Mouse (Mus musculus): ENCODE measurements at regions not wholly inside any gene's neighbourhood (a gene's known extent, or its start where the extent isn't known, plus 50 kb on each side); places are given as distances from the start of the nearest gene placed in this dataset.

- H3K27ac ChIP-seq (ENCODE audit: low read length), result peak overlapping the region; percentile 92
- 0 out of 2 replicates have a peak, but pooled peaks cover 3% of the 10 kb centered on the region for H3K27me3 ChIP-seq (replicated peaks; ENCODE audit: control insufficient read depth, insufficient read depth, low read length)
- H3K36me3 ChIP-seq (ENCODE audit: control insufficient read depth, insufficient read depth), result no peaks in the 10 kb centered on the region
- ATAC-seq, result no peak
- H3K4me1 ChIP-seq (replicated peaks; ENCODE audit: control insufficient read depth, insufficient read depth, low read length), result peaks cover 32% of the 10 kb centered on the region
- no peaks in the 10 kb centered on the region for H3K9me3 ChIP-seq (ENCODE audit: control insufficient read depth, low read length)
- H3K4me2 ChIP-seq (ENCODE audit: low read length), result peak overlapping the region; percentile 48
- WGBS, result 12% methylated on average over 9 of the region's 9 CpGs
- H3K9ac ChIP-seq (replicated peaks; ENCODE audit: low read depth, low read length), result peak overlapping the region; percentile 66
- H3K4me3 ChIP-seq (replicated peaks; ENCODE audit: low read length), result peak overlapping the region; percentile 53
Measured at GRCm38 (mm10) chr8:109249691-109250090, 244.1 kb upstream of the Pmfbp1 start.

- H3K4me1 ChIP-seq (replicated peaks; ENCODE audit: control insufficient read depth, insufficient read depth, low read length), result peaks cover 30% of the 10 kb centered on the region
- H3K4me3 ChIP-seq (replicated peaks; ENCODE audit: low read length), result peak overlapping the region; percentile 53
- peak overlapping the region; percentile 92 for H3K27ac ChIP-seq (ENCODE audit: low read length)
- H3K4me2 ChIP-seq (ENCODE audit: low read length), result peak overlapping the region; percentile 48
- no peaks in the 10 kb centered on the region for H3K9me3 ChIP-seq (ENCODE audit: control insufficient read depth, low read length)
- H3K36me3 ChIP-seq (ENCODE audit: control insufficient read depth, insufficient read depth), result no peaks in the 10 kb centered on the region
- 13% methylated on average over 8 of the region's 8 CpGs for WGBS
- H3K9ac ChIP-seq (replicated peaks; ENCODE audit: low read depth, low read length), result peak overlapping the region; percentile 56
- 0 out of 2 replicates have a peak, but pooled peaks cover 3% of the 10 kb centered on the region for H3K27me3 ChIP-seq (replicated peaks; ENCODE audit: control insufficient read depth, insufficient read depth, low read length)
- ATAC-seq, result no peak
Measured at GRCm38 (mm10) chr8:109250551-109250950, 243.3 kb upstream of the Pmfbp1 start.

- H3K27ac ChIP-seq (ENCODE audit: low read length), result peak overlapping the region; percentile 92
- H3K4me3 ChIP-seq (replicated peaks; ENCODE audit: low read length), result peak overlapping the region; percentile 53
- H3K9ac ChIP-seq (replicated peaks; ENCODE audit: low read depth, low read length), result peak overlapping the region; percentile 56
- ATAC-seq, result peak; percentile 92
- H3K27me3 ChIP-seq (replicated peaks; ENCODE audit: control insufficient read depth, insufficient read depth, low read length), result 0 out of 2 replicates have a peak, but pooled peaks cover 3% of the 10 kb centered on the region
- H3K9me3 ChIP-seq (ENCODE audit: control insufficient read depth, low read length), result no peaks in the 10 kb centered on the region
- H3K36me3 ChIP-seq (ENCODE audit: control insufficient read depth, insufficient read depth), result no peaks in the 10 kb centered on the region
- H3K4me1 ChIP-seq (replicated peaks; ENCODE audit: control insufficient read depth, insufficient read depth, low read length), result peaks cover 29% of the 10 kb centered on the region
- WGBS, result 13% methylated on average over 24 of the region's 24 CpGs
- peak overlapping the region; percentile 48 for H3K4me2 ChIP-seq (ENCODE audit: low read length)
Measured at GRCm38 (mm10) chr8:109251360-109251798, 242.4 kb upstream of the Pmfbp1 start.

DNA sequence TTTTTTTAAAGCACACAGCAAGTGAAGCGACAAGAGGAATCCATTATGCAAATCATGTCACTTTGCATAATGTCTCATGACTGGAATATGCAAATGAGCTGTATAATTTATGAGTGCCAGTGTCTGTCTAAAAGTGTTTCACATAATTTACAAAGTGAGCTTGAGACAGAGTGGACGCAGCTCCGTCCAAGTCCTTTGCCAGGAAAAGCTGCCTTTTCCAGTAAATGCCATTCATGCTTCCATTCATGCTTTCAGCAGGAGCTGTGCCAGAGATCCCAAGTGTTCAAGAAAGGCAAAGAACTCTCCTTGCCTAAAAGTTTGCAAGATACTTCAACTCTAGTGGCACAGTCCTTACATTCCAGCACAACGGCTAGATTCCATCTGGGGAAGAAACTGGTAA lies 241.4 kb upstream of the Pmfbp1 start:
- Histone ChIP-seq H3K9me3 (ENCODE audit: control insufficient read depth, low read length) (no peaks in the 10 kb centered on the region), H3K4me2 (ENCODE audit: low read length) (peak overlapping the region; percentile 48), H3K27ac (ENCODE audit: low read length) (no peak overlapping the region), H3K9ac (replicated peaks; ENCODE audit: low read depth, low read length) (no peak overlapping the region), H3K27me3 (replicated peaks; ENCODE audit: control insufficient read depth, insufficient read depth, low read length) (no peaks in the 10 kb centered on the region), H3K36me3 (ENCODE audit: control insufficient read depth, insufficient read depth) (no peaks in the 10 kb centered on the region), H3K4me1 (replicated peaks; ENCODE audit: control insufficient read depth, insufficient read depth, low read length) (peaks cover 24% of the 10 kb centered on the region), H3K4me3 (replicated peaks; ENCODE audit: low read length) (no peak overlapping the region)
- peak; percentile 46 for ATAC-seq
- WGBS, result 12% methylated on average over 4 of the region's 4 CpGs

DNA sequence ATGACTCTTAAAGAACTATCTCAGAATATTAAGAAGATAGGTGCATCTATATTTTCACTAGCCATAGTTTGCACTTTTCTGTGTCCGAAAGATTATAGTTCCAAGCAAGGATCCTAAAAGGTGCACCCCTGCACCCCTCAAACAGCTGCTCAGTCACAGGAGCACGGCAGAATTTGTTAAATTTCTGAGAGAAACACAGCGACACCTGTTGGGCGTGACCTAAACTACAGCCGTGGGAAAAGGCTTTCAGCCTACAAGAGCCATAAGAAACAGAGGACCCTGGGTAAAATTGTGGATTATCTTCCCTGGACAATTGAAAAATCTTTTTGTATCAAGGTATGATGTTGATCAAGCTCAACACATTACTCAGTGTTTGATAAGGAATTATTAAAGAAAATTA lies 214.7 kb upstream of the Pmfbp1 start:
- Histone ChIP-seq H3K4me2 (ENCODE audit: low read length) (no peak overlapping the region), H3K36me3 (ENCODE audit: control insufficient read depth, insufficient read depth) (no peaks in the 10 kb centered on the region), H3K27ac (ENCODE audit: low read length) (no peak overlapping the region), H3K9ac (replicated peaks; ENCODE audit: low read depth, low read length) (no peak overlapping the region), H3K4me1 (replicated peaks; ENCODE audit: control insufficient read depth, insufficient read depth, low read length) (no peaks in the 10 kb centered on the region), H3K9me3 (ENCODE audit: control insufficient read depth, low read length) (no peaks in the 10 kb centered on the region), H3K4me3 (replicated peaks; ENCODE audit: low read length) (no peak overlapping the region), H3K27me3 (replicated peaks; ENCODE audit: control insufficient read depth, insufficient read depth, low read length) (no peaks in the 10 kb centered on the region; the same call in 1 of the 2 replicates)
- ATAC-seq, result no peak
- WGBS, result 14% methylated on average over 5 of the region's 5 CpGs

DNA sequence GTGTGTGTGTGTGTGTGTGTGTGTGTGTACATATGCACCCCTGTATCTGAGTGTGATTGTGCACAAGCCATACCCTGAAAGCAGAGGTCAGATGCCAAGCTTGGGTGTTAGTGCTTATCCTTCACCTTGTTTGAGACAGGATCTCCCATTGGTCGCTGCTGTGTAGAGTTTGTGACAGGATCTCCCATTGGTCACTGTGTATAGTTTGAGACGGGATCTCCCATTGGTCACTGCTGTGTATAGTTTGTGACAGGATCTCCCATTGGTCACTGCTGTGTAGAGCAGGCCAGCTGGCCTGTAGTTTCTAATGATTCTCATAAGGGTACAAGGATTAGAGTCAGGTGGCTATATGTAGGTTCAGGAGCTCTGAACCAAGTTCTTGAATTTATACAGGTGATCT lies 213.3 kb upstream of the Pmfbp1 start:
- no peaks in the 10 kb centered on the region for H3K9me3 ChIP-seq (ENCODE audit: control insufficient read depth, low read length)
- no peak overlapping the region for H3K9ac ChIP-seq (replicated peaks; ENCODE audit: low read depth, low read length)
- H3K36me3 ChIP-seq (ENCODE audit: control insufficient read depth, insufficient read depth), result no peaks in the 10 kb centered on the region
- no peaks in the 10 kb centered on the region for H3K4me1 ChIP-seq (replicated peaks; ENCODE audit: control insufficient read depth, insufficient read depth, low read length)
- no peak overlapping the region for H3K4me3 ChIP-seq (replicated peaks; ENCODE audit: low read length)
- no peak overlapping the region for H3K27ac ChIP-seq (ENCODE audit: low read length)
- no peaks in the 10 kb centered on the region; the same call in 1 of the 2 replicates for H3K27me3 ChIP-seq (replicated peaks; ENCODE audit: control insufficient read depth, insufficient read depth, low read length)
- no peak overlapping the region for H3K4me2 ChIP-seq (ENCODE audit: low read length)
- ATAC-seq, result no peak
- 90% methylated on average over 2 of the region's 2 CpGs for WGBS

GRCm38 (mm10) chr8:109281598-109281997 lies 212.2 kb upstream of the Pmfbp1 start:
- no peak overlapping the region for H3K27ac ChIP-seq (ENCODE audit: low read length)
- no peak for ATAC-seq
- WGBS, result 76% methylated on average over 10 of the region's 10 CpGs

DNA sequence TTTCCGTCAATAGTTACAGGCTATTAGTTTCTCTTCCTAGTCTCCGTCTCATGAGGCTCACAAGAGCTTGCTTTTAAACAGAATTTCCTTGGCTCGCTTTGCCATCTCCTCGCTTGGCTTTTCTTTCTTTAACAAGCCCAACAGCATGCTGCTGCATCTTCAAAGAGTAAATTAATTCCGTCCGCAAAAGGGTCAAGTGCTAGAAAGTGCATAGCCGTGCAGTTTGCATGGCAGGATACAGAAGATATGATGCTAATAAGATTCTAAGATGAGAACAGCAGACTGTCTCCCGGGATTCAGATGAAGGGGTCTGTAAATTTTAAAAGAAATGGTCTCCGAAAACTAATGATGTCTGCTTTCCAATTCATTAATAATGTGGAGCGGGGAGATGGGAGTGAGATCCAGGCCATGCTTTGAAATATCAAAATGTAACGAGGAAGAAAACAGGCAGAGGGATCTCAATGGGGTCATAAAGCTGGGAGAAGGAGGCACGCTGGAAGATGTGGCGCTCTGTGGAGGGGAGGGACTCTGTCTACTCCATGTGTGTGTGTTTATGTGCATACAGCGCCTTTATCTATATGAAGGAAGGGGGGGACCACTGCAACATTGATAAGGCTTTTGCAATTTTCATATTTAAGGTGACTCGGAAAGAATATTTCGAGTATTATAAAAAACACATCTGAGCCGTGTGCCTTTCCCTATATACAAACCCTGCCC lies 183.0 kb upstream of the Pmfbp1 start:
- 20% methylated on average over 17 of the region's 17 CpGs for WGBS
- no peak overlapping the region for H3K9ac ChIP-seq (replicated peaks; ENCODE audit: low read depth, low read length)

More at GRCm38 (mm10) chr8:109281598-109281997, 212.2 kb upstream of the Pmfbp1 start:
- Histone ChIP-seq H3K4me1 (replicated peaks; ENCODE audit: control insufficient read depth, insufficient read depth, low read length) (no peaks in the 10 kb centered on the region), H3K9me3 (ENCODE audit: control insufficient read depth, low read length) (no peaks in the 10 kb centered on the region), H3K4me3 (replicated peaks; ENCODE audit: low read length) (no peak overlapping the region), H3K9ac (replicated peaks; ENCODE audit: low read depth, low read length) (no peak overlapping the region), H3K4me2 (ENCODE audit: low read length) (no peak overlapping the region), H3K27me3 (replicated peaks; ENCODE audit: control insufficient read depth, insufficient read depth, low read length) (no peaks in the 10 kb centered on the region), H3K36me3 (ENCODE audit: control insufficient read depth, insufficient read depth) (no peaks in the 10 kb centered on the region)

DNA sequence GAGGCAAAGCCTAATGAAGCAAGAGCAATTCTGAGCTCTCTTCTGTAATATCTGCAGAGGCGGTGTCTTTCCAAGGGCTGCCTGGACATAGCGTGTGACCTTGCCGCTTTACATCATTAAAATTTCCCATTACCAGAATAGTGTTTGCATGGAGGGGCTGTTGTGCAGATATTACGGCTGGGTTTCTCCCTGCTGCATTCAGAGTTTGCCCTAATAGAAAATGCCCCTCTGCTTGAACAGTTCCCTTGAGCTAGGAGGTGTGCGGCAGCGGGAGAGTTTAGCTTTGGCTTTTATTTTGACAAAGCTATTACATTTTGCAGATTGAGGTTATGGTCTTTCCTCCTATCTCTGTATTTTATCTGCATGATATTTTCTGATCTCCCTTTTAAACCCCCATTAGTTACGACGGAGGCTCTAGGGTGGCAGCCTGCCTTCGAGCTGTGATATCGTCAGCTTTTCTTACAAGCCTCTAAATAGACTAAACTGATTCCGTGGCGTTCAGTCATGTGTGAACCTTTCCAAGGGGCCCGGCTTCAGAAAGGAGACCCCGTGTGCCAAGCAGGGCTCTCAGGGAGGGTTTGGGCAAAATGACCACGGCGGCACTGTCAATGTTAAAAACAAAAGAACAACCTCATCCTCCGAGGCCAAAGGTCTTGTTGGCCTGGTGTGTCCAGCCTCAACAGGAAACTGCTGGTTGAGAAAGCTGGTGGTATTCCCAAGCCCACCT lies 182.2 kb upstream of the Pmfbp1 start:
- WGBS, result 8% methylated on average over 17 of the region's 17 CpGs
- no peaks in the 10 kb centered on the region for H3K9me3 ChIP-seq (ENCODE audit: control insufficient read depth, low read length)

More for the DNA sequence above, 183.0 kb upstream of the Pmfbp1 start:
- Histone ChIP-seq H3K27ac (ENCODE audit: low read length) (no peak overlapping the region), H3K4me2 (ENCODE audit: low read length) (peak overlapping the region; percentile 44), H3K9me3 (ENCODE audit: control insufficient read depth, low read length) (no peaks in the 10 kb centered on the region), H3K27me3 (replicated peaks; ENCODE audit: control insufficient read depth, insufficient read depth, low read length) (no peaks in the 10 kb centered on the region), H3K4me3 (replicated peaks; ENCODE audit: low read length) (peak overlapping the region; percentile 2; the same call in 1 of the 2 replicates), H3K36me3 (ENCODE audit: control insufficient read depth, insufficient read depth) (no peaks in the 10 kb centered on the region), H3K4me1 (replicated peaks; ENCODE audit: control insufficient read depth, insufficient read depth, low read length) (peaks cover 18% of the 10 kb centered on the region)
- no peak for ATAC-seq

More for the DNA sequence above, 182.2 kb upstream of the Pmfbp1 start:
- no peak overlapping the region for H3K27ac ChIP-seq (ENCODE audit: low read length)
- no peak for ATAC-seq
- peak overlapping the region; percentile 18 for H3K4me3 ChIP-seq (replicated peaks; ENCODE audit: low read length)
- peaks cover 18% of the 10 kb centered on the region for H3K4me1 ChIP-seq (replicated peaks; ENCODE audit: control insufficient read depth, insufficient read depth, low read length)
- H3K36me3 ChIP-seq (ENCODE audit: control insufficient read depth, insufficient read depth), result no peaks in the 10 kb centered on the region
- peak overlapping the region; percentile 35; the same call in 1 of the 2 replicates for H3K9ac ChIP-seq (replicated peaks; ENCODE audit: low read depth, low read length)
- H3K27me3 ChIP-seq (replicated peaks; ENCODE audit: control insufficient read depth, insufficient read depth, low read length), result no peaks in the 10 kb centered on the region
- peak overlapping the region; percentile 44 for H3K4me2 ChIP-seq (ENCODE audit: low read length)

Measured in forebrain, embryonic 16.5 days (tissue).